Mouse (Mus musculus): ENCODE results near the gene Pnldc1.

DNA sequence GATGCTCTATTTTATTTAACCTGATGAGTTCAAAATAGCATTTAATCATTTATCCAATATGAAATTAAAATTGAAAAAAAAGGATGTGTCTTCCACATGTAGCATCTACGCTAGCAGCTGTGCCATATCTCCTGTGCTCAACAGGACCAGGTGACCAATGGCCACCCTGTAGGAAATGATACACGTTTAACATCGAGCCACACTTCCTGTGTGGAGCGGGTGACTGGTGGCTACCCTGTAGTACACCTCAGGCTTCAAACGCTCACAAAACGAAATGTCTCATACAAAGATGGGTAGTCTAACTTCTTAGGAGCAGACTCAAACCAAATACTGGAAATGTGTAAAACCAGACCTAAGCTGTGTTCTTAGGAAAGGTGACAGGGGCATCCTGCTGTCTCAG is 66.2 kb downstream of the Pnldc1 start:
- TF ChIP-seq POLR2A (IDR thresholded peaks at IDR 0.05; ENCODE audit: extremely low read depth, insufficient read depth, low read length), result no peak
- TF ChIP-seq CTCF (IDR thresholded peaks at IDR 0.05; ENCODE audit: extremely low read depth, insufficient read depth, low read length), result no peak

All from cortical plate, adult 2 months (tissue).